Comparison of ENCODE assay signal across 8 mouse cellular contexts in the genomic region with DNA sequence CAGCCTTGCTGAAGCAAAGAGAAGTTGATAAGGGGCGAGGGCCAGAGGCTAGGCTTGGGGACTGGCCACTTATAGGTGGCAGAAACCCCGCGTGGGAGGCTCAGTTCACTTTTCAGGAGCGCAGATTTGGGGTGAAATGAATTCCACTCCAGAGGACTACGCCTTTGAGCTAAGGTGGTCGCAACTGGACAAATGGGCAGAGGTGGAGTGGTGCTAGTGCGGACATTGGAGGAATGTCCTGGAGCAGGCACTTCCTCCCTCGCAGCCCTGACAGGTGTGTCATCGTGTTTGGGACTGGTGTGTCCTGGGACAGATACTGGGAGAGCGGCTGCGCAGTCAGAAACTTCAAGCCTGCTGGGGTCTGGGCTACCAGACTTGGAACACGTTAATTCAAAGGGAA. TPM values are rescaled to one million over a fixed set of nuclear protein-coding genes. Genes with fewer than 3 reads are reported as not detected.
A peak's percentile ranks its signal among the peaks of the same experiment; 100 is the strongest.
DNase-seq lines count a peak whose midpoint lies in the region; ATAC-seq lines count a peak whose summit lies in the region.

No protein-coding gene starts in this region.

- peak overlapping the region; percentile 89 for H3K9ac ChIP-seq in forebrain, embryonic 13.5 days
- H3K9ac ChIP-seq in limb, embryonic 15.5 days = peak overlapping the region; percentile 60; the same call in 1 of the 2 replicates

- no peaks in the 10 kb centered on the region for H3K9me3 ChIP-seq in forebrain, embryonic 13.5 days (replicated peaks)
- no peaks in the 10 kb centered on the region for H3K9me3 ChIP-seq in limb, embryonic 15.5 days

- H3K4me2 ChIP-seq in forebrain, embryonic 13.5 days = peak overlapping the region; percentile 75
- H3K4me2 ChIP-seq in limb, embryonic 15.5 days = peak overlapping the region; percentile 92

- H3K4me1 ChIP-seq in forebrain, embryonic 13.5 days = peaks cover 15% of the 10 kb centered on the region
- peaks cover 14% of the 10 kb centered on the region for H3K4me1 ChIP-seq in limb, embryonic 15.5 days

- H3K27me3 ChIP-seq in forebrain, embryonic 13.5 days = no peaks in the 10 kb centered on the region
- peaks cover 10% of the 10 kb centered on the region for H3K27me3 ChIP-seq in limb, embryonic 15.5 days

- no peaks in the 10 kb centered on the region for H3K36me3 ChIP-seq in forebrain, embryonic 13.5 days (ENCODE audit: poor library complexity, severe bottlenecking)
- no peaks in the 10 kb centered on the region for H3K36me3 ChIP-seq in limb, embryonic 15.5 days

- peak; percentile 1 to 9 for DNase-seq in kidney, postnatal 4 days
- DNase-seq in kidney, postnatal 14 days = no peak
- peak; percentile 14 for DNase-seq in brain, adult 2 months (ENCODE audit: low read depth, low spot score)
- DNase-seq in thymus, postnatal 14 days = no peak
- no peak for DNase-seq in spleen, postnatal 14 days (ENCODE audit: low spot score in 2 of 2)
- DNase-seq in spleen, postnatal 36 days (ENCODE audit: low spot score in 2 of 2) = no peak

- under 1% methylated on average over 12 of the region's 12 CpGs for WGBS in forebrain, embryonic 13.5 days
- 2% methylated on average over 12 of the region's 12 CpGs for WGBS in limb, embryonic 15.5 days

- no peak for ATAC-seq in forebrain, embryonic 13.5 days
- no peak for ATAC-seq in limb, embryonic 15.5 days (ENCODE audit: insufficient number of reproducible peaks, low FRiP score, low TSS enrichment, low read depth)

- H3K4me3 ChIP-seq in forebrain, embryonic 13.5 days = peak overlapping the region; percentile 83
- H3K4me3 ChIP-seq in limb, embryonic 15.5 days = peak overlapping the region; percentile 59

- H3K27ac ChIP-seq in forebrain, embryonic 13.5 days = peak overlapping the region; percentile 97; the same call in 1 of the 2 replicates
- no peak overlapping the region for H3K27ac ChIP-seq in limb, embryonic 15.5 days

RNA-seq across cellular contexts. Expression of gene B3galt1, which starts 0.9 kb away (rescaled TPM):
- 31.5 and 34.1 TPM in 2 replicates for polyA plus RNA-seq in forebrain, embryonic 13.5 days (2015; fragmentation: Nextera tagmentation; extraction: Ambion mirVana)
- 3.3 and 7.3 TPM in 2 replicates for polyA plus RNA-seq in limb, embryonic 15.5 days (2015; fragmentation: Nextera tagmentation; extraction: Ambion mirVana)

Comparison
In these comparisons a context has a peak if more than half of its experiments do, and no peak if none do; other contexts are left out.
1. DNase-seq: peak in kidney, postnatal 4 days (2 of 2) and brain, adult 2 months (single experiment); none in kidney, postnatal 14 days (single experiment), thymus, postnatal 14 days (single experiment), spleen, postnatal 14 days (0 of 2) and spleen, postnatal 36 days (0 of 2).